Mouse (Mus musculus) thymus, adult 2 months (tissue): Measurements from ENCODE around the gene Cish.

Source experiments
- CTCF ChIP-seq: fragments of 200-500 bp; IDR thresholded peaks from 2 replicates; pipeline ENCODE4 v1.5.1; 2012; ENCODE audit warnings: mild to moderate bottlenecking, control low read depth, low read length, moderate library complexity, borderline replicate concordance; ENCODE audit not compliant: control insufficient read depth, poor library complexity, insufficient read depth; ENCODE audit errors: extremely low read depth
- POLR2A ChIP-seq: fragments of 200-500 bp; IDR thresholded peaks from 2 replicates; pipeline ENCODE4 v1.6.1; 2012; ENCODE audit warnings: mild to moderate bottlenecking, low read length, control low read depth, moderate library complexity; ENCODE audit not compliant: control insufficient read depth, poor library complexity, insufficient read depth; ENCODE audit errors: extremely low read depth

DNA sequence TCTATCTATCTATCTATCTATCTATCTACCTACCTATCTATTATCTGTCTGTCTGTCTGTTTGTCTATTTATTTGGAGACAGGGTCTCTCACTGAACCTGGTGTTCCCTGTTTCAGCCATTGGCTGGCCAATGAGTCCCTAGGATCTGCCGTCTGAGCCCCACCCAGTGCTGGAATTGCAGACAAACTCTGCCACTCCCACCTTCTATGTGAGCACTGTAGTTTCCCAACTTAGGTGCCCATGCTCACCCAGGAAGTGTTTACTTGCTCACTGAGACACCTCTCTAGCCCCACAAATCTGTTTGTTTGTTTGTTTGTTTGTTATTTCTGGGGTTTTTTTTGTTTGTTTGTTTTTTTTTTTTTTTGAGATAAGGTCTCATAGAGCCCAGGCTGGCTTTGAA, 28.8 kb upstream of the Cish start:
- TF ChIP-seq CTCF (no peak), POLR2A (no peak)
